Mouse (Mus musculus) testis, adult 2 months (tissue): ENCODE data around the gene Wdr77.

Source experiments
- CTCF ChIP-seq: fragments of 200-500 bp; IDR thresholded peaks from 2 replicates; pipeline ENCODE4 v1.5.1; 2012; ENCODE audit warnings: low read depth, mild to moderate bottlenecking, inconsistent platforms, low read length, moderate library complexity; ENCODE audit not compliant: control insufficient read depth, insufficient read depth, insufficient replicate concordance
- POLR2A ChIP-seq: fragments of 200-500 bp; IDR thresholded peaks from 2 replicates; pipeline ENCODE4 v1.6.1; 2012; ENCODE audit warnings: low read depth, mild to moderate bottlenecking, inconsistent platforms, low read length, moderate library complexity; ENCODE audit not compliant: control insufficient read depth

DNA sequence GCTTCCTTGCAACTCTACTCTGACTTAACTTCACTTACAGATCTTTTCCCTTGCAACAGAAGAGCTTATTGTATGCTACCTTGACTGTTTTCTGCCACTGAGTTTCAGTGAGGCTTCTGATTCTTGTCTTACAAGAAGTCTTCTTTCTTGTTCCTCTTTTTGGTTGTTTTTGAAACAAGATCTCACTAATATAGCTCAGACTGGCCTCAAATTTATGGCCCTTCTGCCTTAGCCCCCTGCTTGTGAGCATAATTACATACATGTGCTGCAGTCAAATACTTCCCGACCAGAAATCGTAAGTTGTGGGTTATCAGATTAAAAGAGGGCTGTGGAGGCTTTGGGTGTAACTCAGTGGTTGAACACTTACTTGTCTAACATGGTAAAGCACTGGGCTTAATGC, 35.6 kb downstream of the Wdr77 start:
- TF ChIP-seq CTCF (no peak), POLR2A (no peak)
